Mouse (Mus musculus) kidney, adult 9 months (tissue): ENCODE measurements at regions not wholly inside any gene's neighbourhood (a gene's known extent, or its start where the extent isn't known, plus 50 kb on each side); places are given as distances from the start of the nearest gene placed in this dataset.

Experiments
- DNase-seq: peaks from one replicate; pipeline ENCODE4 v3.0.0; 2022

DNA sequence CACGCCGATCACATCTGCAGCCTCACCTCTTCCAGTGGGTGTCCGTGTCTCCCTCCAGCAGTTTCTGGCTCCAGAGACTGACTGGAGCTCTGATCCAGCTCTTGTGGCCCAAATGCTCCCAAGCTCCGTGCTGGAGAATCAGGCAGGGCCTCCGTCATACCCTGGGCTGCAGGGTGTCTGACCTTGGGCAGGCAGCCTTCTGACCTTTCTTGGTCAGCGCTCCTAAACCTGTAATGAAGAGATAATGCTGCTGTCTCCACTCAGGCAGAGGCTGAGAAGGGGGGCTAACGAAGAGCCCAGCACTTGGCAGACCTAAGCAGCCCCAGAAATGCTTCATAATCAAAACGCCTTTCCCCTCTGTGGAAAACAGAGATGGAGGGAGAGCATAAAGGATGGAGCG, 89.9 kb upstream of the Mef2a start:
- no peak for DNase-seq

DNA sequence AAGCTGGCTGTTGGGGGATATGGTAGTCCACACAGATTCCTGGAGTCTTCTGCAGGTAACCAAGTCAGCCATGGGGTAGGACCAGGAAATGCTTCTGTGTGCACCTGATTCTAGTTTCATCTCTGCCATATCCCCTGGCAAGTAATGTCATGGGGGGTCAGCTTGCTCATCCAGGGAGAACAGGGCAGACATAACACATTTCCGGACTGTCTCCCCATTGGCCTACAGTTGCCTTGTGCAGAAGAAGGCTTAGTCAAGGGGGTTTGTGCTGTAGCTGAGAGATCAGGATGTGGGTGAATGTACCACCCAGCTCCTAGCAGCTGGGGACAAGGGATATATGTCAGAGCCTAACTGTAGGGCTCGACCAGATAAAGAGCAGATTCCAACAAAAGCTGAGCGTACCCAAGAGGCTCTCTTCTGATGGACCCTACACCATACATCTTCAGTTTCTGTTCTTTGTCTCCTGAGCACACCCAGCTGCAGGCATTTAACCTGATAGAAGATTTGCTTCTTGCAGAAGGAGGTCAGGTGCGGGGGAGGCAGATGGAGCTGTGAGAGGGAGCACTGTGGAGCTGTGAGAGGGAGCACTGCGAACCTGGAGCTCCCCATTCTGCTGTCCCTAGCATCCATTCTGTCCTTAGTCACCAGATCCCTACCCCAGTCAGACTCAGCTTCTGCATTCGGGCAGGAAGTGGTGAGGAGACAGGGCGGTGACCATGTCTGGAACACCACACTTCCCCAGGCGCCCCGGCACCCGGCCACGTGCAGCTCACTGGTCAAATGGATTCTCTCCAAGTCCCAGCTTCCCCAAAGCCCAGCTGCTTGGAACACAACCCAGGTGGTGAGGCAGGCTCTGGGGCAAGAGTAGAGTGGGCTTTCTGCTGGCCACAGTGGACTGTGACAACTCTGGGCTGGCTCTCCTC, 88.9 kb upstream of the Mef2a start:
- peak; percentile 84 for DNase-seq

DNA sequence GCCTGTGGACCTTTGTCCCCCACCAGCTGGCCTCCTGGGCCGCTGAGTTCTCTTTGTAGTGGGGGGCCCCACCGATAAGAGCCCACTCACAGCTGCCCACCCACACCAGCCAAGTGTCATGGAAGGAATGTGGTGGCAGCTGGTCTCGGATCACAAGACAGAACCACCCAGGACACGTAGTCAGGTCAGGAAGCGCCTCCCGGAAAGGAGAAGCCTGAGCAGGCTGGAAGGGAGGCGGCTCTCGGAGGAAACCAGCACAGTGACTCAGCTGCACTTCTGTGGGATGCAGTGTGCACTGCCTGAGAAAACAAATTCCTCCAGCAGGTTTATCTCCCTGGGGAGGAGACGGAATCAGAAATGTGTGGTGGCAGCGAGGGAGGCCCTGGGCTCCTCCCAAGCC, 87.2 kb upstream of the Mef2a start:
- peak; percentile 66 for DNase-seq

DNA sequence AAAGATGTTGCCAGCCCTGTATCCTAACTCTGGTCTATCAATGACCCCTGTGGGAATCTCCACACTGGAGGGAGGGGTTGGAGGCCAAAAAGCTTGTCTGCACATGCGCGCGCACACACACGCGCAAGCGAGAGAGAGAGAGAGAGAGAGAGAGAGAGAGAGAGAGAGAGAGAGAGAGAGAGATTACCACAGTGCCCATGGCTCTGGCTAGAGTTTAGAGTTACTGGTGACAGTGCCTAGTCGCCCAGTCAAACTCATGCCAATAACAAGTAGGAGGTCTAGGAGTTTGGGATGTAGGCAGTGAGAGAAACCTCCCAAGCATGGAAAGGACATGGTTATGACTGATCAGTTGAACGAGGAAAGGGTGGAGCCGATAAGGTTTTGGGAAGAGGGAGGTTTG, 86.6 kb upstream of the Mef2a start:
- no peak for DNase-seq

DNA sequence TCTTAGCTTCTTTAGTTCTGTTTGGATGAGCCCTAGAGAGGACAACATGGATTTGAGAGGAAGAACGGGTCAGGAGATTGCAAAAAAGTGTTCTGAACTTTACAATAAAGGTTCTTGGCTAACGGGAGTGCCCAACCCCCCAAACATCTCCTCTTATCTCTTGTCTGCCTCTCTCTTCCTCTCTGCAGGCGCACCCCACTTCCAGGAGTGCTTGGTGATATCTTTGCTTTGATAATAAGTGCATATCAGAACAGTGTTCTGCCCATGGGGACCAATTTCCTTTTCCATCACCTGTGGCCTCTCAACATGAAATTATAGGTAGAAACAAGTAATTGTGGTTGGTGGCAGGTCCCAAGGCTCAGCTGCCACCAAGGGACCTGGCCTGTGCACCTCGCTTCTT, 86.0 kb upstream of the Mef2a start:
- DNase-seq: no peak

DNA sequence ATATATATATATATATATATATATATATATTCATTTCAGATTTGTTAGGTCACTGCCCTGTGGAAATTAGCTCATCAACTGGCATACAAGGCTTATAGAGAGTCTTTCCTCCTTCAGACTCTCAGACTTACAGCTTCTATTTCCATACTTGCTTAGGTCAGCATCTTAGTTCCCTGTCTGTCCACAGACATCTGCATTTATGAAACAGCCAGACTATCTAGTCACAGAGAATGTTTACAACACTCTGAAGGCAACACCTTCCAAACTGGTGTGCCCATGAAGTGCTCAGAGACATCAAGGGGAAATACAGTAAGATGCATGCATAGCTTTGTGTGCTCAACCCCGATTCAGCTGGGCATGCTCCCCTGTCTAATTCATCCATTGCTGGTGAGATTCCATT, 85.2 kb upstream of the Mef2a start:
- DNase-seq: no peak

DNA sequence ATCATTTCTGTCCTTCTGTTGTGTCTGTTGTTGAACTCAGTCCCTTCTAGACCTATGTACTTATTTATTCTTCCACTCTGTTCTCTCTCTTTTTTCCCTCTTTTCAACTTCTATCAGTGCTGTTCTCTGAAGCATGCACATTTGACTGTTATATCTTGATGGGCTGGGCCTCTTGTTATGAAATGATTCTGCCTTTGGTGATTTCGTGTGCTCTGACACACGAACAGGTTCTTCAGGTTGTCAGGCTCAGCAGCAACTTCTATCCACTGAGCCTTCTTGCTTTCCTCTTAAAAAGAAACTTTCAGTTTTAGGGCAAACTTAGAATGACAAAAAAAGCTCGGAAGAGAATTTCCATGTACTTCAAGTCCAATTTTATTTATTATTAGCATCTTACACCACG, 83.4 kb upstream of the Mef2a start:
- DNase-seq: no peak

DNA sequence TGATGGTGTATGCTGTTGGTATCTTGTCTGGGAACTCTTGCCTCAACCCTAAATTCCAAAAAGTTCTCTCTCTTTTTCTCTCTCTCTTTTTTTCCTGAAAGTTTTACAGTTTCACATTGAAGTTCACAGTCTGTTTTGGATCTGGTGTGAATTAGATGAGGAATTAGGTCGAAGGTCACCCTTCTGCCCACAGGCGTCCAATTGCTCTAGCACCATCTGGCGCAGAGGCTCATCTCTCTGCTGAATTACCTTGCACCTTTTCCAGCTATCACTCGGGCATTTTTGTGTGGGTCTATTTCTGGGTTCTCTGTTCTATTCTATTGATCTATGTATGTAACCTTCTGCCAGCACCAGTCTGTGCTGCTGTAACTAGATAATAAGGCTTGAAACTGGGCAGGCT, 81.8 kb upstream of the Mef2a start:
- DNase-seq: no peak

DNA sequence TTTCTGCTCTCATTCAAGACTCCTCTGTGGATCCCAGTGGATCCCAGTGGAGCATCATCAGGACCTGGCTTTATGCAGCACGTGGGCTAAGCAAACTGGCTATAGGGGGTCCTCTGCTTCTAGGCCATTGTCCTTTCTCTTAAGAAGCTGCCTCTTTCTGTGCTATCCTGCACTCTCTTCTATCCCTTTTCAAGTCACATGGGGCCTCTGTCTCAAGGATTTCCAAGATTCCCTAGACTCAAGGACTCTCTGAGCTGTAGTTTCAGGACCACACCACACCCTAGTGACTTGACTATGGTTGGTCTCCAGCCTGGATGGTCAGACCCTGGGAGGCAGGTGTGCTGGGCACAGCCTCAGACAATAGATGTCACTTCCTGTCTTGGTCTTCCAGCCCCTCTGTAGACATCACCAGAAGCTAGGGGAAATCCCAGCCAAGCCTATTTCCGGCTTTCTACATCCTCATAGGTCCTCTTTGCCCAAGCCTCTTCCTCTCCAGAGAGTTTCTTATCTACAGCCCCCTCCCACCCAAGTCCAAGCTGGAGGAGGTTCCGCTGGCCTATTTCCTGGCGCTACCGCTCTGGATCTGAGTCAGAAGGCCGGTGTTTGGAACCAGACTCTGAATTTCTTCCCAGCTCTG, 78.6 kb upstream of the Mef2a start:
- DNase-seq: peak; percentile 66

DNA sequence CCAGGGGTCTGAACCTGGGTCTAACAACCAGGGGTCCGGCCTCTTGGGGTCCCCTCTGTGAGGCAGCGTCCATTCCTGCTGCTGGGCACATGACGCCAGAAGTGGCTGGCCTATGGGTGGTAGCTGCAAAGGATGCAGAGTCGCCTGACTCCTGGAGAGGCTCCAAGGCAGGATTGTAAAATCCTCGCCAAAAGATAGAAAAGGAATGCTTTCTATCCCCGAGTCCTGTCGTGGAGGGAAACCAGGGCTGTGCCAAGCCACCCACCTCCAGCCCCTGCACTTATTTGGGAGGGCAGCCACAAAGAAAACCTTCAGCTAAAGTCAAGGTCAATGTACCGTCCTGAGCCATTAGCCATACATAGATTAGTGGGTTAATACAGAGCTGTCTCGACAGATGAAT, 73.9 kb upstream of the Mef2a start:
- no peak for DNase-seq

DNA sequence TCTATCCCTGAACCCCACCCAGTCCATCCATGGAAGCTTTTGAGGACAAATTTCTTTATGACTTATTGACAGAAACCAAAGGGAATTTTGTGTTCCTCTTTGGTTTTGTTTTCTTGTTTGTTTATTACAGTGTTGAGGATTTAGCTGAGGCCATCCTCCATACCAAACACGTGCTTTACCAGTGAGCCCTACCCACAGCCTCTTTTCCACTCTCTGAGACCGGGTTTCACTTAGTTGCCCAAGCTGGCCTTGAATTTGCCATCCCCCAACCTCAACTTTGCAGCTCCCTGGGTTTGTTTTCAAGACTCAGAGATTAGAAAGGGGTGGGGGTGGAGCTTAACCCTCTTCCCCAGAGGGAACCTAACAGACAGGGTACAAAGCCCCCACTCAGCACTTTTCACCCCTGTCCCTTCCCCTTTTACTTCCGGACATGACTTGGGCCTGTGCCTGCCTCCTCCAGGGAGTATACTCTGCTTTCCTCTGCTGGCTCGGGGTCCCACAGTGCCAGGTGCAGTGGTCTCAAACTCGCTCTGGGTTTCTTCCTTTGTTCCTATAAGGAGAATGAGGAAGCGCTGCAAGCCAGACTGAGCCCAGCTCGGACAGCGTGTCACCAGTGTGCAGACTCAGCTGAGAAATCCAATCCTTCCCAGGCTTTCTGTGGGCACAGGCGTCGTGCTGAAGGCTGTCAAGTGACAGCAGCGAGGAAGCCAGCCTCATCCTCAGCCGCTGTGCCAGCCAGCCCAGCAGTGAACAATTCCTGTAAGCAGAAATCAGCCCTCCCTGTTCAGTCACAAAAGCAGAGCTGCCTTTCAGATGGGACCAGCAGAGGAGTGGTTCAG, 72.8 kb upstream of the Mef2a start:
- no peak for DNase-seq

DNA sequence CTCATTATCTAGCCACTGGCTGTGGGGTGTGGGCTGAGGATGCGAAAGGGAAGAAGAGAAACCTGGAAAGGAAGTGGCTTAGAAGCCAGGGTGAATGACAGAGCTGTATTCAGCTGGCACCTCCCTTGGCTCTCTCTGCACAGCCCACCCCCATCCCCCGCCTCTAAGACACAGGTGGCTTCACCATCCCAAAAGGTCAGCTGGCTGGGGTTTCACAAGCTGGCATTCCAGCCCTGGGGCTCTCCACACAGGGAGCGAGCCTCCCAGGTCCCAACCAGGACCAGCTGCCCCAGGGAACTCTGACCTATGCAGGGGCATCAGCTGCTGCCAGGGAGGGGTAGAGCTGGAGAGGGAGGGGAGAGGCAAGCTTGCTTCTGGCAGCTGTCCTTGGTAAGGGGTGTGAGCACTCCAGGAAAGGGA, 71.9 kb upstream of the Mef2a start:
- DNase-seq: no peak

DNA sequence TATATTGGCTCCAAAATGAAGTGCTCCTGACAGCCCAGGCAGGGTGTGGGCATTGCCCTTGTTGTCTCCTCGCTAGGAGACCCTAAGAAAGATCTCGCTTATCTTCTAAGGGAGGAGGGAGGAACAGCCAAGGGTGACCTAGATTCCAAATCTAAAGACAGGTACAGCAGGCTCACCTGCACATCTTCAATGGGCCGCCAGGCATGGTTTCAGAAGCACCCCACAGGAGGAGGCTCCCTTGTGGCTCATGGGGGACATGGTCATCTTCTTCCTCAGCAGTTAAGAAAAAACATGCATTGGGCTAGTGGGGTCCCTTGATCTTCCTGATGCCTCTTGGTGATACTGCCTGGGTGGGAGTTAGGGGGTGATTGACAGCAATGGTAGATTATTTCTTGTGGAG, 71.0 kb upstream of the Mef2a start:
- no peak for DNase-seq

DNA sequence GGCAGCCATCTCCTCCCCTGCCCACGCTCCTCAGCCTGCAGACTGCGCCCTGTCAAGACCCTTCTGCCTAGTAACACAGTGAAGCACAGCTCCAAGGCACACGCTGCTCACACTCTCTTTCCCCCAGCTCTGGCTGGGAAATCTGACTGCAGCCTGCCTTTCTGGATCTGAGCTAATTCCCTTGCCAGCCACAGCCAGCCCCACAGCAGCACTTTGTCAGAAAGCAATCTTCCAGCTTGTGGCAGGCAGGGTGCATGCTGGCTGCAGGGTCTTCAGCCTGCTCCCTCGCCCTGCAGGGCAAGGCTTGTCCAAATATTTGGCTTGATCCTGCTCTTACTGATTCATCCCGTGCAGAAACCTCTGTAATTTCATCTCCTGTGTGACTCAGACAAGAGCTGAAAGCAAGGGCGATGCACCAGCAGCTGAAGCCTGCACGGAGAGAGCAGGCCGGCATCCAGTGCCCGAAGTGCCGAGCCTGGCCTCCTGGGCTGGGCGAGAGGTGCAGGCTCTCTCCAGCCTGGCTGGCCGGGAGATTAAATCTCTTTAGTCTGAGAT, 70.4 kb upstream of the Mef2a start:
- DNase-seq: no peak

DNA sequence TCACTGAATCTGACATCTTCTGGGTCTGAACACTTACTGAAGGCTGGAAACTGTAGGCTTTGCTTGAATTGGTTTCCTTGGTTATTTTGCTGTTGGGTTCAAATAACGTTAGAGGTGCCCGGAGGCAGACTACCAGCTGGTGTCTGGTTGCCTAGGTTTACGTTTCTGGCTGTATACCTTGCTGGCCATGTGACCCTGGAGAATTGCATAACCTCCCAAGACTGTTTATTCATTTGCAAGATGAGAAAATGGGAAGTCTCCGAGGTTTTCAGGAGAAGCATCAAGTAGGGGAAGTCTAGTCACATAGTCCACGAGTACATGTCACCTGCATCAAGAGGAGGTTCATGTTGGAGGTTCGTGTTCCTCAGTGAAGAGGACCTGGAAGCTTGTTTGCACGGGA, 69.6 kb upstream of the Mef2a start:
- no peak for DNase-seq

DNA sequence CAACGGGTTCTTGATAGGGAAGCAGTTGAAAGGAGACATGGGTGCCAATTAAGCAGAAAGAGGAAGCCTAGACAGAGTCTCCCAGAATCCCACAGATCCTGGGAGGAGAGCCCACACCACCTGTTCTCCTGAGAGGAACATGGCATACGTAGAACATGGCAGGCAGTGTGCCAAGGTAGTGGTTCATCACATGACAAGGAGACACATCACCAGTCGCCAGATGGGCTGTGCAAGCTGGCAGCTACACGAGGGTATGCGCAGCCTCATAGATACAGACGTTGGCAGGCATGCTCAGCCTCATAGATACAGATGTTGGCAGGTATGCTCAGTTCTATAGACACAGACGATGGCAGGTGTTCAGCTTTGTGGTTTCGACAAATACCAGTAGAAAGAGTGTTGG, 68.1 kb upstream of the Mef2a start:
- no peak for DNase-seq

DNA sequence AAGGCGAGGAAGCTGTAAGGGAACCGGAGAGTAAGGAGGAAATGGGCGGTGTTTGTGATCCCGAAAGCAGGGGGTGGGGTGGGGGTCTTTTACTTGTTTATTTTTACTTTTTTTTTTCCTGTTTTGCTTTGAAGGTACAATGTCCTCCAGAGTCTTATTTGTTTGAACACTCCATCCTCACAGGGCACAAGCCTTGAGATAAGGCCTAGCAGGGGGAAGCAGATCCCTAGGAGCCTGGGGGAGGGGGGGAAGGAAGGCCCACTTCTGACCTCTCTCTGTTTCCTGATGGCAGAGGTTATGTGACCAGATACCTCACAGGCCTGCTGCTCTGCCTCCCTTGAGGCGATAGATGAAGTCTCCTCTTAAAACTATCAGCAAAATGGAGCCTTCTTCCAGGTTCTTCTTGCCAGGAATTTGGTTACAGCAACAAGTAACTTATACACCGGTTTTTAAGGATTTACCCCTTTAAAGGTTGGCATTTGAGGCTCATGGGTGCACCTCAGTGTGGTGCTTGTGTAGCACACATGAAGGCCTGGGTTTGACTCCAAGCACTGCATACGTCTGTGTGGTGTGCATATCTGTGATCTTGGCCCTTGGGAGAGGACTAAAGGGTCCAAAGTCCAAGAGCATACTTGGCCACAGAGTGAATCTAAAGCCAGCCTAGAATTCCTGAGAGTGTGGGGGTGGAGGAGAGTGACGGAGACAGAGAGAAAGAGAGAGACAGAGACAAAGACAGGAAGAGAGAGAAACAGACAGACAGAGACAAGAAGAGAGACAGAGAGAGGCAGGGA, 64.8 kb upstream of the Mef2a start:
- DNase-seq: peak; percentile 48

DNA sequence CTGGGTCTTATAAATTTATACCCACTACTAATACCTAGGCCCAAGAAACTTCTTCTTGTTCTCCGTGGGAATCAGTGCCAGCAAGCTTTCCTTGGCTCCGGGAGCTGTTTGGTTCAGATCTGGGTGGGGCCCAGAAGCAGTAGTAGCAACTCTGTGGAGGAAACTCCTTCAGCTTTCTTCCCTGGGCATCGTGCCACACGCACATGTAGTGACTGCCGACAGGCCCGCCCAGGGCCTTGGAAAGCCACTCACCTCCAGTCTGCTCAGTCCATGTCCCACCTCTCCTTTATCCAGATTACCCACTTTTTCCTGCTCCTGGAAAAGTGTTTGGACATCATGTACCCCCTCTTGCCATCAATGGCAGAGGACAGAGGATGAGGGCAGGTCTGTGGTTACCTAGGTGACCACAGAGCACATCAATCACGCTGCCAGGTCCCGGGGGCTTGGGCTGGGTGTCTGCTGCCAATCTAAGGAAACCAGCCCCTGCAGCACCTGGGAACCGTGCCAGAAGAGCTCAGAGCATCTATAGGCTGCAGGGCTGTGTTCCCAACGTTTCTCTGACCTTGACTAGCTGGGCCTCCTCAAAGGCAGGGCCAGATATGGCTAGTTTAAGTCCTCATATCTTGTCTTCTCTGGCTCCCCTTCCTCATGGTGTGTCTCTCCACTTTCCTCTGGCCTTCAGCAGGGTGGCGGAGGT, 63.1 kb upstream of the Mef2a start:
- no peak for DNase-seq

DNA sequence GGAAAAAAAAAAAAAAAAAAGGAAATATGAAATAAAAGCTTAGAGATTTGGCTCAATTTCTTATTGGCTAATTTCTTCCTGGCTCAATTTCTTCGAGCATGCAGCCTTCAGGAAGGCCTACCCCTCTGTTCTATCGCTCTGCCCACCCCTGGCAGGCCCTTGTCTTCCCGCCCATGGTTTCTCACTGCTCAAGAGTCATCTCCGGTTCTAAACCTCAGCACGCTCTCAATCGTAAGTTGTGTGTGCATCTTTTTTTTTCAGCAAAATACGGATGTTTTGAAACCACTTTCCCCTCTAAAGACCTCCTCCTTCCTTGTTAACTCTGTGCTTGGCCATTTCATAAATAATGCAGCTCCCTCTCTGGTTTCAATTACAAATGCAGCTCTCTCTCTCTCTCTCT, 58.3 kb upstream of the Mef2a start:
- DNase-seq: no peak

DNA sequence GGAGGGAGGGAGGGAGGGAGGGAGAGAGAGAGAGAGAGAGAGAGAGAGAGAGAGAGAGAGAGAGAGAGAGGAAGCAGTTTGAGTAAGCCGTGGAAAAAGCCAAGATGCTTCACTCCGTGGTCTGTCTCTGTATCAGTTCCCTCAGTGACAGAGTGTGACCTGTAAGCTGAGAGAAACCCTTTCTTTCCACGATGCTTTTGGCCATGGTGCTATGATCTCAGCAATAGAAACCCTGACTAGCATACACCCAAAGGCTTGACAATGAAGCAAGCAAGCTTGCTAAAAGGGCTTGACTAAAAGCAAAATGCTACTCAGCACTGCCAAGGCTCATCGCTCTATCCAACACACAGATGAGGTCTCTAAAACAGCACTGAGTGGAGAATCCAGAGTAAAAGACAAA, 57.4 kb upstream of the Mef2a start:
- DNase-seq: no peak

DNA sequence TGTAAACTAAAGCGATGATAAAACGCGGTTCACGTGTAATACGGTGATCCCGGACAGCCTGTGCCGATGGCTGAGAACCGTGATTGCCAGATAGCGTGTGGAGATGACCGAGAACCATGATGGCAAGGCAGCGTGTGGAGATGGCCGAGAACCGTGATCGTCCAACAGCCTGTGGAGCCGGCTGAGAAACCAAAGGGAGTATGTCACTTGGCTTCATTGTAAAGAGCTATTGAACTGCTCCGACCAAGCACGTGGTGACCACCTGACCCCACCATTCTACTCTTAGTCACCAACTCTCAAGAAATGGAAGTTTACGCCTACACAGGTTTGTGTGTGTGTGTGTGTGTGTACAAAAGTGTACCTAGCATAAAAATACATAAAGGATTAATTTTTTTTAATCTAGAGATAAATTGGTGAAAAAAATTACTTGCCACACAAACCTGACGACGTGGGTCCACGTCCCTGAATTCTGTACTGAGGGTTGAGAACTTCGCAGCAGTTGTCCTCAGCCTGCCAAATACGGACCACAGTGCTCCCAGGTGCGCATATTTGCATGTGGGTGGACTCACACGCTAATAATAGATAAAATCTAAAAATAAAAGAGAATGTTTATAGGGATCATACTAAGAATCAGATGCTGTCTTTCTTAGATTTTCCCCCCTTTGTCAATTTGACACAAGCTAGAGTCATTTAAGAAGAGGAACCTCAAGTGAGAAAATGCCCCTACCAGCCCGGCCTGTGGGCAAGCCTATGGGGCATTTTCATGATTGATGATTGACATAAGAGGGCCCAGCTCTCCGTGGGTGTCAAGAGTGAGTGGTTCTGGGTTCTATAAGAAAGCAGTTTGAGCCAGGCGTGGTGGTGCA, 56.6 kb upstream of the Mef2a start:
- DNase-seq: no peak
